Mouse (Mus musculus) hindlimb bud, embryonic 11.5 days (tissue): Measurements from ENCODE around the gene Ptprz1.

Experiments
- DNase-seq: peaks from one replicate; pipeline ENCODE4 v3.0.0-alpha.2; 2012; ENCODE audit warnings: low read depth, low spot score; ENCODE audit errors: extremely low spot score

Gene Ptprz1

GRCm38 (mm10) chr6:22874781-22875613 is at the start of gene Ptprz1:
TSS of gene Ptprz1 (plus strand) at chr6:22875502.
- no peak for DNase-seq

- no peak for DNase-seq
Measured at GRCm38 (mm10) chr6:22833637-22834036, 41.7 kb upstream of the Ptprz1 start.

GRCm38 (mm10) chr6:22834100-22834970 is 41.0 kb upstream of the Ptprz1 start:
- no peak for DNase-seq

GRCm38 (mm10) chr6:22875614-22876541 is 576 bp downstream of the Ptprz1 start:
- DNase-seq, result no peak

GRCm38 (mm10) chr6:22887978-22888377 is 12.7 kb downstream of the Ptprz1 start:
- no peak for DNase-seq

- no peak for DNase-seq
Measured at GRCm38 (mm10) chr6:22889333-22889732, 14.0 kb downstream of the Ptprz1 start.

GRCm38 (mm10) chr6:22901983-22902382 is 26.7 kb downstream of the Ptprz1 start:
- no peak for DNase-seq

- no peak for DNase-seq
Measured at GRCm38 (mm10) chr6:22908510-22909256, 33.4 kb downstream of the Ptprz1 start.

GRCm38 (mm10) chr6:22909257-22909907 is 34.1 kb downstream of the Ptprz1 start:
- DNase-seq, result no peak

GRCm38 (mm10) chr6:22909908-22910260 is 34.6 kb downstream of the Ptprz1 start:
- DNase-seq, result no peak

GRCm38 (mm10) chr6:22922880-22923279 is 47.6 kb downstream of the Ptprz1 start:
- no peak for DNase-seq

GRCm38 (mm10) chr6:22932768-22933265 is 57.5 kb downstream of the Ptprz1 start:
- DNase-seq, result no peak

- DNase-seq, result no peak
Measured at GRCm38 (mm10) chr6:22937126-22937525, 61.8 kb downstream of the Ptprz1 start.

- DNase-seq, result no peak
Measured at GRCm38 (mm10) chr6:22937526-22937925, 62.2 kb downstream of the Ptprz1 start.

GRCm38 (mm10) chr6:22944191-22944590 is 68.9 kb downstream of the Ptprz1 start:
- no peak for DNase-seq

GRCm38 (mm10) chr6:22963374-22963773 is 88.1 kb downstream of the Ptprz1 start:
- DNase-seq, result no peak

GRCm38 (mm10) chr6:22968073-22968472 is 92.8 kb downstream of the Ptprz1 start:
- no peak for DNase-seq

- DNase-seq, result no peak
Measured at GRCm38 (mm10) chr6:22983769-22984519, 108.6 kb downstream of the Ptprz1 start.
